ENCODE assay signal across 10 mouse cellular contexts in genomic region chr1:194885687-194886077, GRCm38 (mm10). TPM values are rescaled to one million over a fixed set of nuclear protein-coding genes. Genes with fewer than 3 reads are reported as not detected.
DNase-seq lines count a peak whose midpoint lies in the region; ATAC-seq and TF ChIP-seq lines count a peak whose summit lies in the region.
"Had no signal": no experiment of that assay in that cellular context is flagged by ENCODE, and none has a peak within 500 bp of the region (broad histone marks: within the 10 kb centered on the region; RNA-seq: fewer than 3 reads in every experiment).

No protein-coding gene starts in this region.

- no peak overlapping the region for H3K27ac ChIP-seq in kidney, embryonic 14.5 days (ENCODE audit: low read depth, low read length)
- peak overlapping the region; percentile 92 for H3K27ac ChIP-seq in cortical plate, adult 2 months (ENCODE audit: insufficient read depth, low read length)
- peak overlapping the region; percentile 44; the same call in 1 of the 2 replicates for H3K27ac ChIP-seq in heart, embryonic 16.5 days (ENCODE audit: low read length)
- H3K27ac ChIP-seq in lung, embryonic 16.5 days (ENCODE audit: low read length), result no peak overlapping the region
- H3K27ac ChIP-seq: embryonic facial prominence, embryonic 13.5 days; liver, embryonic 14.5 days had no signal

- no peak overlapping the region for H3K4me2 ChIP-seq in kidney, embryonic 14.5 days (replicated peaks; ENCODE audit: low read depth, low read length)
- H3K4me2 ChIP-seq in heart, embryonic 16.5 days (ENCODE audit: low read depth, low read length), result no peak overlapping the region
- H3K4me2 ChIP-seq in lung, embryonic 16.5 days (ENCODE audit: low read depth, low read length), result no peak overlapping the region
- H3K4me2 ChIP-seq: embryonic facial prominence, embryonic 13.5 days had no signal

- H3K27me3 ChIP-seq in kidney, embryonic 14.5 days (ENCODE audit: control insufficient read depth, insufficient read depth, low read length), result no peaks in the 10 kb centered on the region
- H3K27me3 ChIP-seq in heart, embryonic 16.5 days (ENCODE audit: control insufficient read depth, insufficient read depth, low read length), result no peaks in the 10 kb centered on the region
- no peaks in the 10 kb centered on the region for H3K27me3 ChIP-seq in lung, embryonic 16.5 days (ENCODE audit: control insufficient read depth, insufficient read depth, low read depth, low read length)
- H3K27me3 ChIP-seq: embryonic facial prominence, embryonic 13.5 days had no signal

- no peak overlapping the region for H3K4me3 ChIP-seq in kidney, embryonic 14.5 days (ENCODE audit: low read length)
- no peak overlapping the region for H3K4me3 ChIP-seq in cortical plate, adult 2 months (ENCODE audit: insufficient read depth, low read length)
- no peak overlapping the region for H3K4me3 ChIP-seq in heart, embryonic 16.5 days (ENCODE audit: low read length)
- H3K4me3 ChIP-seq in lung, embryonic 16.5 days (ENCODE audit: low read length), result no peak overlapping the region
- H3K4me3 ChIP-seq: embryonic facial prominence, embryonic 13.5 days had no signal

- no peak for ATAC-seq in kidney, embryonic 14.5 days (ENCODE audit: low FRiP score, low TSS enrichment)
- ATAC-seq in heart, embryonic 16.5 days (replicated peaks; ENCODE audit: extremely low read depth, insufficient read depth, low FRiP score), result peak; percentile 94
- ATAC-seq in lung, embryonic 16.5 days (ENCODE audit: low read depth), result peak; percentile 36; the same call in 1 of the 2 replicates
- ATAC-seq in megakaryocyte, adult 5-6 weeks (ENCODE audit: poor library complexity, severe bottlenecking), result no peak

- no peak for TF ChIP-seq CTCF in cortical plate, adult 2 months (IDR thresholded peaks at IDR 0.05; ENCODE audit: extremely low read depth, insufficient read depth, low read length)

- WGBS in kidney, embryonic 14.5 days, result 92% methylated on average over 5 of the region's 5 CpGs
- WGBS in heart, embryonic 16.5 days, result 52% methylated on average over 5 of the region's 5 CpGs
- 79% methylated on average over 5 of the region's 5 CpGs for WGBS in lung, embryonic 16.5 days

- peak; percentile 14 to 36 for DNase-seq in kidney, postnatal 4 days
- DNase-seq in telencephalon, adult 2 months (ENCODE audit: low read depth, low spot score), result peak; percentile 89
- DNase-seq in yolk sac, embryonic 10.5 days (ENCODE audit: low spot score), result no peak

- TF ChIP-seq POLR2A in cortical plate, adult 2 months (IDR thresholded peaks at IDR 0.05; ENCODE audit: extremely low read depth, insufficient read depth, low read length), result no peak

- no peaks in the 10 kb centered on the region for H3K9me3 ChIP-seq in kidney, embryonic 14.5 days (ENCODE audit: control insufficient read depth, low read length)
- H3K9me3 ChIP-seq in heart, embryonic 16.5 days (replicated peaks; ENCODE audit: control insufficient read depth, low read length), result no peaks in the 10 kb centered on the region
- H3K9me3 ChIP-seq in lung, embryonic 16.5 days (ENCODE audit: control insufficient read depth, low read length), result no peaks in the 10 kb centered on the region
- H3K9me3 ChIP-seq: embryonic facial prominence, embryonic 13.5 days had no signal

- H3K4me1 ChIP-seq in kidney, embryonic 14.5 days (ENCODE audit: control insufficient read depth, insufficient read depth, low read length), result no peaks in the 10 kb centered on the region
- H3K4me1 ChIP-seq in cortical plate, adult 2 months (ENCODE audit: control insufficient read depth, insufficient read depth, low read length), result peaks cover 7% of the 10 kb centered on the region
- peaks cover 11% of the 10 kb centered on the region; the same call in 1 of the 2 replicates for H3K4me1 ChIP-seq in heart, embryonic 16.5 days (ENCODE audit: control insufficient read depth, insufficient read depth, low read length)
- 0 out of 2 replicates have a peak, but pooled peaks cover 3% of the 10 kb centered on the region for H3K4me1 ChIP-seq in lung, embryonic 16.5 days (replicated peaks; ENCODE audit: control insufficient read depth, insufficient read depth, low read length)
- H3K4me1 ChIP-seq: embryonic facial prominence, embryonic 13.5 days had no signal

- H3K36me3 ChIP-seq in kidney, embryonic 14.5 days (ENCODE audit: control insufficient read depth, insufficient read depth, low read length), result no peaks in the 10 kb centered on the region
- H3K36me3 ChIP-seq in heart, embryonic 16.5 days (ENCODE audit: control insufficient read depth, insufficient read depth), result no peaks in the 10 kb centered on the region
- H3K36me3 ChIP-seq in lung, embryonic 16.5 days (ENCODE audit: control insufficient read depth, insufficient read depth, low read length), result no peaks in the 10 kb centered on the region
- H3K36me3 ChIP-seq: embryonic facial prominence, embryonic 13.5 days had no signal

- no peak overlapping the region for H3K9ac ChIP-seq in kidney, embryonic 14.5 days (ENCODE audit: low read depth, low read length)
- no peak overlapping the region for H3K9ac ChIP-seq in heart, embryonic 16.5 days (ENCODE audit: low read length)
- H3K9ac ChIP-seq in lung, embryonic 16.5 days (ENCODE audit: low read length), result no peak overlapping the region
- H3K9ac ChIP-seq: embryonic facial prominence, embryonic 13.5 days; liver, embryonic 14.5 days had no signal

RNA-seq across cellular contexts. Expression of gene Cd34, which starts 52.9 kb away (rescaled TPM):
- polyA plus RNA-seq in kidney, embryonic 14.5 days (2014; fragmentation: Nextera tagmentation; extraction: Ambion mirVana), result 70.5 and 90.2 TPM in 2 replicates
- polyA plus RNA-seq in cortical plate, adult 2 months (2012; rRNA removed), result 85.9 and 99.4 TPM in 2 replicates
- polyA plus RNA-seq in heart, embryonic 16.5 days (2015; fragmentation: Nextera tagmentation; extraction: Ambion mirVana), result 110 and 124 TPM in 2 replicates
- 205 and 212 TPM in 2 replicates for polyA plus RNA-seq in lung, embryonic 16.5 days (2015; fragmentation: Nextera tagmentation; extraction: Ambion mirVana)
- total RNA-seq in megakaryocyte, adult 5-6 weeks (2015), result 11.7 and 15.8 TPM in 2 replicates
- total RNA-seq in megakaryocyte, adult 5-6 weeks (2017), result 21.0 and 21.2 TPM in 2 replicates

Comparison
In these comparisons a context has a peak if more than half of its experiments do, and no peak if none do; other contexts are left out.
1. ATAC-seq: peak in heart, embryonic 16.5 days (single experiment) and lung, embryonic 16.5 days (single experiment); none in kidney, embryonic 14.5 days (single experiment) and megakaryocyte, adult 5-6 weeks (single experiment).
2. H3K27ac ChIP-seq: peak in cortical plate, adult 2 months (single experiment) and heart, embryonic 16.5 days (single experiment); none in kidney, embryonic 14.5 days (single experiment) and lung, embryonic 16.5 days (single experiment).